Comparison of ENCODE assay signal across 8 mouse cellular contexts in genomic region chr11:72796773-72797338, GRCm38 (mm10). TPM values are rescaled to one million over a fixed set of nuclear protein-coding genes. Genes with fewer than 3 reads are reported as not detected.
DNase-seq lines count a peak whose midpoint lies in the region; ATAC-seq and TF ChIP-seq lines count a peak whose summit lies in the region.

No protein-coding gene starts in this region.

- H3K27me3 ChIP-seq in heart, postnatal 0 days (ENCODE audit: control insufficient read depth, insufficient read depth, low read length) = no peaks in the 10 kb centered on the region
- H3K27me3 ChIP-seq in hindbrain, embryonic 10.5 days (ENCODE audit: insufficient read depth, poor library complexity, severe bottlenecking) = no peaks in the 10 kb centered on the region
- no peaks in the 10 kb centered on the region for H3K27me3 ChIP-seq in midbrain, embryonic 12.5 days

- no peak for TF ChIP-seq EP300 in heart, postnatal 0 days (IDR thresholded peaks at IDR 0.05; ENCODE audit: low read depth)

- H3K27ac ChIP-seq in heart, postnatal 0 days (ENCODE audit: low read depth) = peak overlapping the region; percentile 91
- H3K27ac ChIP-seq in hindbrain, embryonic 10.5 days = peak overlapping the region; percentile 92
- H3K27ac ChIP-seq in midbrain, embryonic 12.5 days (replicated peaks) = no peak overlapping the region

- H3K9me3 ChIP-seq in heart, postnatal 0 days (replicated peaks; ENCODE audit: control insufficient read depth, low read length) = no peaks in the 10 kb centered on the region
- no peaks in the 10 kb centered on the region for H3K9me3 ChIP-seq in hindbrain, embryonic 10.5 days
- no peaks in the 10 kb centered on the region for H3K9me3 ChIP-seq in midbrain, embryonic 12.5 days

- H3K36me3 ChIP-seq in heart, postnatal 0 days (replicated peaks; ENCODE audit: control insufficient read depth, insufficient read depth, low read length) = no peaks in the 10 kb centered on the region
- H3K36me3 ChIP-seq in hindbrain, embryonic 10.5 days = no peaks in the 10 kb centered on the region
- H3K36me3 ChIP-seq in midbrain, embryonic 12.5 days = no peaks in the 10 kb centered on the region

- H3K4me3 ChIP-seq in heart, postnatal 0 days (ENCODE audit: low read depth, low read length) = peak overlapping the region; percentile 96
- H3K4me3 ChIP-seq in hindbrain, embryonic 10.5 days = peak overlapping the region; percentile 100
- peak overlapping the region; percentile 99 for H3K4me3 ChIP-seq in midbrain, embryonic 12.5 days

- DNase-seq in heart, postnatal 0 days (ENCODE audit: low spot score) = no peak
- DNase-seq in heart, adult 11 months = no peak
- peak; percentile 8 for DNase-seq in NIH3T3 (ENCODE audit: low read depth)
- no peak for DNase-seq in hindbrain, embryonic 10.5 days (ENCODE audit: low spot score)
- DNase-seq in gastrocnemius, adult 18-20 months (ENCODE audit: low spot score) = no peak
- no peak for DNase-seq in adrenal gland, adult 8-10 months
- no peak for DNase-seq in frontal cortex, postnatal 14 days (ENCODE audit: low spot score in 2 of 2)

- peak overlapping the region; percentile 93 for H3K9ac ChIP-seq in heart, postnatal 0 days (replicated peaks; ENCODE audit: low read depth, low read length)
- H3K9ac ChIP-seq in midbrain, embryonic 12.5 days (replicated peaks) = peak overlapping the region; percentile 92

- peaks cover 11% of the 10 kb centered on the region for H3K4me1 ChIP-seq in heart, postnatal 0 days (ENCODE audit: control insufficient read depth, insufficient read depth)
- peaks cover 23% of the 10 kb centered on the region for H3K4me1 ChIP-seq in hindbrain, embryonic 10.5 days (replicated peaks)
- H3K4me1 ChIP-seq in midbrain, embryonic 12.5 days = peaks cover 15% of the 10 kb centered on the region

- no peak for TF ChIP-seq CTCF in heart, postnatal 0 days (IDR thresholded peaks at IDR 0.05; ENCODE audit: low read depth)

- 12% methylated on average over 10 of the region's 10 CpGs for WGBS in heart, postnatal 0 days
- 23% methylated on average over 10 of the region's 10 CpGs for WGBS in hindbrain, embryonic 10.5 days
- WGBS in midbrain, embryonic 12.5 days = 18% methylated on average over 10 of the region's 10 CpGs

- no peak for ATAC-seq in heart, postnatal 0 days (ENCODE audit: insufficient read depth, low read depth)
- ATAC-seq in midbrain, embryonic 12.5 days (ENCODE audit: low FRiP score, low read depth) = no peak

- peak overlapping the region; percentile 91 for H3K4me2 ChIP-seq in heart, postnatal 0 days (ENCODE audit: low read depth, low read length)
- H3K4me2 ChIP-seq in midbrain, embryonic 12.5 days (replicated peaks) = peak overlapping the region; percentile 87

RNA-seq across cellular contexts. Expression of gene Zzef1, which starts 0.8 kb away (rescaled TPM):
- 23.5 and 43.2 TPM in 2 replicates for total RNA-seq in heart, postnatal 0 days (2014; rRNA removed; ENCODE audit: low replicate concordance)
- 5.2 and 5.3 TPM in 2 replicates for polyA plus RNA-seq in heart, postnatal 0 days (2015; fragmentation: Nextera tagmentation; extraction: Ambion mirVana)
- 7.5 and 8.6 TPM in 2 replicates for polyA plus RNA-seq in hindbrain, embryonic 10.5 days (2016; fragmentation: Nextera tagmentation; extraction: Ambion mirVana)
- 11.9 and 12.7 TPM in 2 replicates for polyA plus RNA-seq in midbrain, embryonic 12.5 days (2016; fragmentation: Nextera tagmentation; extraction: Ambion mirVana)
- total RNA-seq in gastrocnemius, adult 18-20 months (2021) = 10 to 100 TPM; 10.2 to 12.9 TPM
- 10 to 100 TPM; 40.9 to 59.8 (median 49.6) TPM for total RNA-seq in adrenal gland, adult 8-10 months (2022)

RNA-seq across cellular contexts. Expression of gene Cyb5d2, which starts 0.9 kb away (rescaled TPM):
- 5.2 and 10.2 TPM in 2 replicates for total RNA-seq in heart, postnatal 0 days (2014; rRNA removed; ENCODE audit: low replicate concordance)
- polyA plus RNA-seq in heart, postnatal 0 days (2015; fragmentation: Nextera tagmentation; extraction: Ambion mirVana) = 7.3 and 9.1 TPM in 2 replicates
- polyA plus RNA-seq in hindbrain, embryonic 10.5 days (2016; fragmentation: Nextera tagmentation; extraction: Ambion mirVana) = 5.0 and 6.1 TPM in 2 replicates
- 5.0 and 5.1 TPM in 2 replicates for polyA plus RNA-seq in midbrain, embryonic 12.5 days (2016; fragmentation: Nextera tagmentation; extraction: Ambion mirVana)
- total RNA-seq in gastrocnemius, adult 18-20 months (2021) = 10 to 100 TPM; 22.1 to 25.1 TPM
- total RNA-seq in adrenal gland, adult 8-10 months (2022) = 10 to 100 TPM; 24.0 to 28.5 (median 27.5) TPM
